Mouse (Mus musculus) left cerebral cortex, adult 9 months (tissue): ENCODE results near the gene Flnc.

Experiments used
- DNase-seq, 2 experiments: peaks; one replicate each; pipeline ENCODE4 v3.0.0; 2022; ENCODE audit warnings: low spot score in 2 of 2

Gene Flnc

DNA sequence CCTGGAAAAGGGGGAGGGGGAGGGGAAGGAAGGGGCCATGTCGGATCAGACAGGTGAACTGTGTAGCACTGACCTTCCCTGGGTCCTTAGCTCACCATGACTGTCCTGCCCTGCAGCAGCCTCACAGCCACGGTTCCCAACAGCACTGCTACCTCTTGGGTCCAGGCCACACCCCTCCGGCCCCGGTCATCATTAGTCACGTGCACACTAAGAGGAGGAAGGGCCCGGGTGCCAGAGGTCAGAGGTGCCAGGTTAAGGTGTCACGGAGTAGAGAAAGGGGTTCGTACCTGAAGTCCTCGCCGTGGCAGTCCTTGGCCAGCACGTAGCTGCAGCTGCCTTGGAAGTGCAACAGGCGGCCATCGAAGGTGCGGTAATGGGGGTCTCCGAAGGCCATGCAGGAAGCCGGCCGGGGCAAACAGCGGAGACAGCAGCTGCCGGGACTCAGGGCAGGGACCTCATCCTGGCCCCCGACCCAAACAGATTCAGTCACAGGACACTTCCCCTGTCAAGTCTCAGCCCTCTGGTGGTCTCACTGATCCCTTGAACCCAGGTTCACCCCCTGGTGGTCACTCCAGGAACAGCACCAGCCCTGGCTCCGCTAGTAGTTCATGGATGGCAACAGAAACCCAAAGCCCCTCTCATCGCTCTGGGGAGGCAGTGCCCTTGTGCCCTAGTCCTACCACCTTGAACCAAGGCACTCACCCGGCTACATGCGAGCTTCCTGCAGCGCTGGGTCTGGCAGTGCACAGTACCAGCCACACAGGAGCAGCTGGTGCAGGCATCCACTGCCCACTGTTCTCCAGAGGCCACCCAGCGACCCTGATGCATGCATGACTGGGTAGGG is 51.9 kb downstream of the Flnc start:
- DNase-seq, result peak in 1 of 2 experiments; percentile 49

- DNase-seq, result no peak
Measured at GRCm38 (mm10) chr6:29485951-29486350, 52.9 kb downstream of the Flnc start.

GRCm38 (mm10) chr6:29494101-29494500 is 61.0 kb downstream of the Flnc start:
- no peak for DNase-seq

- no peak for DNase-seq
Measured at GRCm38 (mm10) chr6:29496270-29496669, 63.2 kb downstream of the Flnc start.

DNA sequence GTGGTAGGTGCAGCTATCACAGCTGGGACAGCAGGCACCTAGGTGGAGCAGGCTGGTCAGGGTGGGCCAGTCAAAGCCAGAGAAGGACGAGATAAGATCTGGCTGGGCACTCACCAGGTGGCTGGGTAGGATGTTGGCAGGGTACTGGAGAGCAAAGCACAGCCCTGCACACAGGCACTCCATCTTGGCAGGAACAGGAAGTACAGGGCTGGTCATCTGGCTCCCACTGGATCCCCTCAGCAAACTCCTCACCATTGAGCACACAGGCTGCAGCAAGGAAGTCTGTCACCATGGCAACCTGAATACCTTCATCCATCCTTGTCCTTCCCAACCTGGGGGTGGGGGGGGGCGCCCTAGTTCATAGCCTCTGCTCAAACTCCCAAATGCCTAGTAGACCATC is 64.7 kb downstream of the Flnc start:
- DNase-seq, result no peak

DNA sequence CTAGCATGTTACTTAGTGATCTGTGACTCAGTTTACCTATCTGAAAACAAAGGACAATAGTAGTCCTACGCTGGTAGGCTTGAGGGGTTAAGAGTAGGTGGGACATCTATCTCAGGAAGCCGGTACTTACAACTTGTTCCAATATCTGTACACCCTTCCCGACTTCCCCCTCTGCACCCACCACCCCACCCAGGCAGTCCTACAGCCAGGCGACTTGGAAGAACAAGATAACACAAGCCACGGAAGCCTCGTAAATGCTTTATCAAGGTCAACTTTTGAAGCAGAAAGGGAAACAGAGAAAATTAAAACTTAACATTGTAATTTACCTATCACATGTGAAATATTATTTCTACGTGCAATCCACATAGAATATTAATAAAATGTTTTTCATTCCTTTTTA is 67.1 kb downstream of the Flnc start:
- DNase-seq, result no peak

DNA sequence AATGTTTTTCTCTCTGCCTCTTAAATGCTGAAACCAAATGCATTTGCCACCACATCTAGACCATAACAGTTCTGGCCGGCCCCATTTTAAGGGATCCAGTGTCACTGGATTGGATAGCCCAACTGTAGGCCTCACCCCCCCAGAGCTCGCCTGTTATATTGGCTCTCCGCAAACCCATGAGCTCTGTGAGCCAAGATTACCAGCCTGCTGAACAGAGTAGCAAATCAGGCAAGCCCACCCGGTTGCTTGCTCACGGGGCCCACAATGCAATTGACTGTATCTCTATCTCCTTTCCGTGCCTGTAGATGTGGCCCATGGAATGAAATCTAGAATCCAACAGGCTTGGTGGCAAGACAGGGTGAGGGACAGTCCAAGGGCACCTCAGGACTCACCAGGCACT is 67.8 kb downstream of the Flnc start:
- DNase-seq, result no peak

- no peak for DNase-seq
Measured at GRCm38 (mm10) chr6:29501599-29501998, 68.5 kb downstream of the Flnc start.

GRCm38 (mm10) chr6:29505493-29505892 is 72.4 kb downstream of the Flnc start:
- no peak for DNase-seq

DNA sequence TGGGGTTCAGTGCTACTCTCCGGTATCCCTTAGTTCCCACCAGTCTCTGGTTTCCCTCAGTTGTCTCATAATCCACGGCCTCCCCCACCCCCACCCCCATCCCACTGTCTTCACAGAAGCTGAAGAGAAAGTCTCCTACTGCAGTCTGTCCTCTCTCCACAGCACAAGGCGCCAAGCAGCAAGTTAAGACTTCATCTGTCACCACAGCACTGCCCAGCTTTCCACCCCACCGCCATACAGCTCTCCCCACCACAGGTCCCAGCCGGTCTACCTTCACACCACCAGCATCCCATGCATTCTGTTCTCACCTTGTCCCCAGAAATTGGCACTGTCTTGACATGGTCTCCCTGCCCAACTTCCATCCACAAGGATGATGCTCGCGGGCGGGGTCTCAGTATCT is 73.8 kb downstream of the Flnc start:
- no peak for DNase-seq

GRCm38 (mm10) chr6:29507447-29508309 is 74.6 kb downstream of the Flnc start, which contains the start of gene Kcp:
Gene Kcp (minus strand): TSS chr6:29507952.
- DNase-seq, result no peak

GRCm38 (mm10) chr6:29509086-29509485 is 76.0 kb downstream of the Flnc start:
- no peak for DNase-seq
